Mouse (Mus musculus): ENCODE data around the gene Vmac.

Vmac gene

DNA sequence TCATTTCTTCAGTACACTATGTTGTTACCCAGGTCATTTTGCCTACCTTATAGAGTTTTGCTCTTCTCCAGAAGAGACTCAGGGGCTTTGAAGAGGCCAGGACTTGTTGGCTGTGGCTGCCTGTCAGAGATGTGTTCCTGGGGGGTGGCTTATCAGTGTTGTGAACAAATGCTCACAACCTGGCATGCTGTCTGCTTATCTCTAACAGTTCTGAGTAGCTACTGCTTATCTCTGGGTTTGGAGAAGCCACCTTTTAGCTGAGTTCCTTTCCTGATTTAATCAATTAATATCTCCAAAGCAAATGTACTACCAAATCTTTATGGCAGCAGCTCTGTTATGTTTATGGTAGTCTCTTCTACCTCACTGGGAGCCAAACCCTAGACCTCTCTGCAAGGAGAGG is 29.8 kb downstream of the Vmac start:
- no peak for DNase-seq (ENCODE audit: low spot score in 2 of 2)

DNA sequence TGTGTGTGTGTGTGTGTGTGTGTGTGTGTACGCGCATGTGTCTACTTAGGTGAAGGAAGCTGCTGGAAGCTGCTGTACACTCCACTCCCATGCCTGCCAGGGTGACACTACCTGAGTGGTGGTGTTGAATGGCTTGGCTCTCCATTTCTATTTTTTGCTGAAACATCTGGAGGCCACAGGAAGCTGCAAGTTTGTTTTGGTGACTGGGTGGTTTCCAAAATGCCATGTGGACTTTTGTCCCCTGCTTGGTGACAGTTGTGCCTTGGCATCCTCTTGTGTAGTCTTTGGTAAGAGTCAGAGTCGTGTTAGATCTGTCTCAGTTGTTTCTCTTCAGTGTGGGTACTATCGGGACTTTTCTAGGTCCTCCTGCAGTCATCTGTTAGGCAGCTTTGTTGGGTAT is 31.0 kb downstream of the Vmac start:
- no peak for DNase-seq (ENCODE audit: low spot score in 2 of 2)

DNA sequence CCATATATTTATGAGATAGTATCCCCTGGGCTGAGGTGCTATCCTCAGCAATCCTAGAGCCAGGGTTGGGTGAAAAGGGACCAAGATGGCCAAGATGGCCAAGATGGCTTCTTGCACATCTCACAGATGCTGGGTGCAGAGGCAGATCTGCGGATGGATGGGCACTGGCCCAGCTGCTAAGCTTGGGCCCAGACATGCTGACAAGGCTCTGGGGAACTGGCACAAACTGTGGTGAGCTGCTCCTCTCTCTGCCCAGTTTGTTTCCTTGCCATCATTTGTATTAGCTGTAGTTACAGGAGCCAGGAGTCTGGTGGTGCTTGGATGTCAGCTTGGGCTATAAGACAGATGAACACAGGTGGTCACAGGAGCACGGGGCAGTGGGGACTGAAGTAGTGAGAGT is 33.2 kb downstream of the Vmac start:
- DNase-seq (ENCODE audit: low spot score in 2 of 2): no peak

DNA sequence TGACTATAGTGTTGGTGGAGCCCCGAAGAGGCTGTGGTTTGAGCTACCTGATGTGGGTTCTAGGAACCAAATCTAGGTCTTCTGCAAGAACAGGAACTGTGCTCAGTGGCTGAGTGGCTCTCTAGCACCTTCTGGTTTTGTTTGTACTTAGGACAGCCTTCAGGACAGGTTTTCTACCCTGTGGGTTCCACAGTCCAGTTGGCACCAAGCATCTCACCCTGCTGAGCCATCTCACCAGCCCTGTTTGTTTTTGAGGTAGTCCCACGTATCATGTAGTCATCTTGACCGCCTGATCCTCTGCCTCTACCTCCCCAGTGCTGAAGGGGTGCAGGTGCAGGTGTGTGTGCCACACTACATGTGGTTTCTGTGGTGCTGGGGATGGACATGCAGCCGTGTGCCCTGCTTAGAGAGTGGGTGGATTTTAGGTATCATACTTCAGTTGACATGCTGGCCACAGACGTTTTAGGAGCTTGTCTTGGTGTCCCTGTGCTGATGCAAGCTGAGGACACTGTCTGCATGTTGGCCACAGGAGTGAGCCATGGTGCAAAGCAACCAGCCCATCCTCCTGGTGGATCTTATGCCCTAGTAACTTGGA is 34.2 kb downstream of the Vmac start:
- no peak for DNase-seq (ENCODE audit: low spot score in 2 of 2)

DNA sequence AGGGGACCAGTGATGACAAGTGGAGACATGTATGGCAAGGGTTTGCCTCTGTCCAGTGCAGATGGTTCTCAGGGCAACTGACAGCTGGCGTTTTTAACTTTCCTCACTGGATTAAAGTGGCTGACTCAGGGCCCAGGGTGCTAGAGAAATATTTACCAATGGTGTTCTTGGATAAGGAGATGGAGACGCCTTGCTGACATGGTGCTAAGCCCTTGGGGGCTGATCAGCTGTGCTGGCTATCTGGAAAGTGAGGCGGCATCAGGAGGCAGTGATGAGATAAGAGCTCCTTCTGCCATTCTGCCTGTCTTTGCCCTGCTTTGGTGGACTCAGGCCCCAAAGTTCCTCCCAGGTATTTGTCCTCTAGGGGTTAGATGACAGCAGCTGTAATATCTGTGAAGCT is 34.9 kb downstream of the Vmac start:
- DNase-seq (ENCODE audit: low spot score in 2 of 2): no peak

DNA sequence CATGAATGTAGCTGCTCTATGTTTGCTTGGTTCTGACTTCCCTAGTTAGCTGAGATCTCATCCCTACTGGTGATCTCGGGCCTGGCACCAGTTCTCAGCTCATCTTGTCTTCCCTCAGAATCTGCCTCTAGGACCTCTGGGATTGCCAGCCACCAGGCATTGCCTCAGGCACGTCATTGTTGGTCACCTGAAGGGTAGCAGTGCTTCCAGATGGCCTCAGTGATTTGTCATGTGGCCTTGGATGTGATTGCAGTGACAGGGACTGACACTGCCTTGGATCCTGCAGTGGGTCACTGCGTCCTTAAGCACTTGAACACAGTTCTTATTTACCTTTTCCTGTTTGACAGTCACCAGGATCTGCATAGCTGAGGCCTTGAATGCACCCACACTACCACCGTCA is 36.0 kb downstream of the Vmac start:
- no peak for DNase-seq (ENCODE audit: low spot score in 2 of 2)

DNA sequence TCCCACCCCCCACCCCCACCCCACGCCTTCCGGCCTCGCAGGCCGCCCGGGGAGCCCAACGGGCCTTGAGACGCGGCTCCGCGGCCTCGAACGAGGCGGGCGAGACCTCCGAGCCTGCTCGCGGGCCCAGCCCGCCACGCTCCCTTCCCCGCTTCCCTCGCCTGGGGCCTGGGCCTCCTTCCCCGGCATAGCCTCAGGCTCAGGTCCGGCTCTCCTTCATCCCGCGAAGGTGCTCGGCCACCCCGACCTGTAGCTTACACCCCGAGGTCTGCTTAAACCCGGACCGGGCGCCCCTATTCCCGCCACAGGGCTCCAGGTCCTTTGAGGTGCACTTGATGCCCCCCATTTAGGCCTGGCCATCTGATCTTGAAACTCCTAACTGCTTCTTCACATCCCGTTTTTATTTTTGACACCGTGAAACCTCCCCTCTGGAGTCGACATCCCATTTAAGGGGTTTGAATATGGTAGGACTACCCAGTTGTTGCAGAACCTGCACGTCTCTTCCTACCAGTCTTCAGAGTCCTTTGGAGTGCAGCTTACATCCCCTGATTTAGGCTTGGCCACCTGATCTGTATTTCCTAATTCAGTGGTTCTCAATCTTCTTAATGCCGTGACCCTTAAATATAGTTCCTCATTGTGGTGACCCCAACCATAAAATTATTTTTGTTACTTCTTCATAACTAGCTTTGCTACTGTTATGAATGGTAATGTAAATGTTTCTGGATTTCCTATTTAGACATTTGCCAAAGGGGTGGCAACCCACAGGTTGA is 44.0 kb downstream of the Vmac start:
- DNase-seq (ENCODE audit: low spot score in 2 of 2): peak in 1 of 2 experiments; percentile 37

DNA sequence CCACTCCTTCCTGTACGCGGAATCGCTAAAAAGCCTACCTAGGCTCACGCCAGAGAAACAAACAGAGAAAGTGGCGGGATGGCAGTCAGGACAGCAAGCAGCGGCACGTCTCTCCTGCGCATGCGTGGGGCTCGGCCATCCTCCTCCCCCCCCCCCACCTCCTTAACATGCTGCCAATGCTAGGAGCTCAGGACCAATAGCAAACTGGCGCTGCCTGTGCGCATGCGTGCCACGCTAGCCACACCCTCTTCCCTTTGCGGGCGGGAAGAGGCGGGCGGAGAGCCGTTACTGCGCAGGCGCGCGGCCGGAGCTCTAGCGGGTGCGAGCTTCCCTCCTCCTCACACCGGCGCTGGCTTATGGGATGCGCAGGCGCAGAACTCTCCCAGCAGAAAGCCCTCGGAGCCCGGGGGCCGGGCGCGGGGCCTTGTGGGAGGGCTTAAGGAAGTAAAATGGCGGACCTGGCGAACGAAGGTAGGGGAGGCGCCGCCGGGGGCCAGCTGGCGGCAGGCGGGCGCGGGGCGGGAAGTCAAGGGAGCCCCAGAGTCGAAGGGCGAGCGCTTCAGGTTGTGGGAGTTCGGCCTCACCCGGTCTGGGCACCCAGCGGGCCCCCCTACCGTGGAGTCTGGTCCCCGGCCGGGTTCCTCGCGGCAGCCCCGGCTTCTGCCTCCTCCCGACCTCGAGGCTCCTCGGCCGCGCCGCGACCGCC is 44.7 kb downstream of the Vmac start, which contains the start of gene Ranbp3:
Gene Ranbp3 (plus strand): TSS at position 354 of the 706 bp plus-strand sequence.
- DNase-seq (ENCODE audit: low spot score in 2 of 2): peak; percentile 98 to 99

DNA sequence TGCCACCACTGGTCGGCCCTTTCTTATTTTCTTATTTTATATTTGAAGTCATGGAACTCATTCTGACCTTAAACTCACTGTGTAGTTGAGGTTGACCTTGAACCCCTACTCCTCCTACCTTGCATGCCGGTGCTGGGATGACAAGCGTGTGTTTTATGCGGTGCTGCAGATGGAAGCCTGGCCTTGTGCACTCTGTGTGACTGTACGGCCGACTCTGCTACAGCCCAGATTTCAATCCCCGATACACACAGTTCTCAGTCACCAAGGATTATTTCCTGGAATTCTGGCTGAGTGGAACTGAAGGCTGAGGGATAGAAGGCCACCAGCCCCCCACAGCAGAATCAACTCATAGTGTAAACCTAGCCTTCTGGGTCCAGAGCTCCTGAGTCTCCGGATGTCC is 48.1 kb downstream of the Vmac start:
- no peak for DNase-seq (ENCODE audit: low spot score in 2 of 2)

DNA sequence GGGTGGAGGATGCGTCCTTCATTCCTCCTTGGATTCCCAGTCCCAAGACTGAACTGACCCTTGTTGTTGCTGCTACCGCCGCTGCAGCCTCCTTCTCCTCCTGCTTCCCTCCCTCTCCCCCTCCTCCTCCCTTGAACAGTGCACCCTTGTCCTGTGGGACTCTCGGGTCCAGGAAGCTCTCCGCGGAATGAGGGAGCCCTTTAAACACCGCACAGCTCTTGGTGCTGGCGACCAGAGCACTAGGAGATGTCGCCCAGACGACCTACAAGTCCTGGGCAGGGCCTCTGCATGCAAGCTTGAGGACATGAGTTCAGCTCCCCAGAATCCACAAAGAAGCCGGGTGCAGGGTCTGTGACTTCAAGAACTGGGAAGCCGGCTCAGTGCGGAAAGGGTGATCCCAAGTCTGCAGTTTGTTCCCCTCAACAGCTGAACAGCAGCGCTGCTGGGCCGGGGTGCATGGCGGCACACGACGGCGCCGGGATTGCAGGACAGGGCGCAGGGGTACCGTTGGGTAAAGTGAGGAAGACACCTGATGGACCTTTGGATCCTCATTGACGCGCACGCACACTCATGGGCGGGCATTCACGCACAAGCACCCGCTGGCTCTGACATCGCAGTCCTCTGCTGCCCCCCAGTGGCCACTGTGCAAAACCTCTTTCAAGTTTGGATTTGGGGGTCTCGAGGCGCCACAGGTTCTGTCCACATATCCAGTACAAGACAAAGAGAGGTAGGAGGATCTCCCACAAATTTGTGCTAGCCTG is 49.3 kb downstream of the Vmac start:
- peak; percentile 83 to 90 for DNase-seq (ENCODE audit: low spot score in 2 of 2)

DNA sequence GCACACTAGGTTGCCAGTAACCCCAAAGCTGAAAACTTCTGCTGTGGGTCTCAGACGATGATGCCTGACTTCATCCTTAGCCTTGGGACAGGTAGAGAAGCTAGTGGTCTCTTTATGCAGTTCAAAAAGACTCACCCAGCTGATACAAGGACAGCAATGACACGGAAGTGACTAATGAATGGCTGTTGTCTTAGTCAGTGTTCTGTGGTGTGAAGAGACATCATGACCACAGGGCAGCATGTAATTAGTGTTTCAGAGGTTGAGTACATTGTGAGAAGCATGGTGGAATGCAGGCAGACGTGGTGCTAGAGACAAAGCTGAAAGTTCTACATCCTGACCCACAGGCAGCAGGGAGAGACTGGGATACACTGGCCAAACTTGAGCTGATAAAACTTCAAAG is 50.2 kb downstream of the Vmac start:
- DNase-seq (ENCODE audit: low spot score in 2 of 2): no peak

DNA sequence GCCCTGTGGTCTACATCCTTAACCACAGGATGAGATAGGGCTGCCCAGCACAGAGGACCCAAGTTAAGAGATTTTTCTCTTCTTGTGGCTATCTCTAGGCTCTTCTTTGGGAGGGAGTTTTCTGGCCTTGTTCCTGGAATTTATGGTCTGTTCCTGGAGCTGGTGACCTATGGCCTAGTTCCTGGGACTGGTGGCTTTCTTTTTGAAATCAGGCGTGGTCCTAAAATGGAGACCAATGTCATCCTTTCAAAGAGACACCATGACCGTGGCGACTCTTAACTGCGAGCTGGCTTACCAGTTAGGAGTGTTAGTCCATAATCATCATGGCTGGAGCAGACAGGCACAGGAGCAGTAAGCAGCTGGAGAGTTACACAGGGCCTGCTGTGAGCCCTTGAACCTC is 51.4 kb downstream of the Vmac start:
- DNase-seq (ENCODE audit: low spot score in 2 of 2): no peak

DNA sequence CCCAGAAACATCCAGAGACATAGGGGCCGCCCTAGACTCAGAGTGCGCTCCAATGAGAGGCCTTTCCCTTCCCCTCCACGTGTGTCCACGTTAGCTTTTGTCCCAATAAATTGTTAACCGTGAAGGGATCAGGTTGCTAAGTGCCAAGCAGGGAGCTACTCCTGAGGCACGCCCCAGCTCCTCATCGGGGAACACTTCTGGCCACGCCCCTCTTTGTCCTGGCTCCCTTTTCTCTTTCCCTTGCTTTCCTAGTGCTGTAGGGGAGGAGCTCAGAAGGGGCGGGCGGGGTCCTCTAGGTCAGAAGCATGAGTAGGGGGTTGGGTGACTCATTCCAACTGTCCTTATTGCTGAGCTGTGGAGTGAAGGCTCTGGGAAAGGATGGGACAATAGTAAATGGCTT is 53.5 kb downstream of the Vmac start:
- DNase-seq (ENCODE audit: low spot score in 2 of 2): no peak
